Comparison of ENCODE assay signal across 16 mouse cellular contexts in the genomic region with DNA sequence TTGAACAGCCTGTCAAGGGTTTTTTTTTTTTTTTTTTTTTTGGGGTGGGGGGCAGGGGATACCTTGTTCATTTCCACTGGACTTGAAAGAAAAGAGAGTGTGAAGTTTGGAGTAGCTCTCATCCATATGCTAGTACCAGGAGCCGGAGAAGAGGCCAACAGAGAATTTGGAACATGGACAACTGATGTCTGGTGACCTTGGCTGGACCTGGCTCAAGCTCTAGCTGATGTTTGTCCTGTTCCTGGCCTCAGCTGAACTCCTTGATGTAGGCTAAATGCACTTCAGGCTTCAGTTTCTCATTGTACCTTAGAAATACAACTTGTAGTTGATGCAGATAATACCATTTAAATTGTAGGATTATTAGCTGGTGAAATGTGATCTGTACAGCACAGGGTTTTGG. TPM values are rescaled to one million over a fixed set of nuclear protein-coding genes. Genes with fewer than 3 reads are reported as not detected.
DNase-seq lines count a peak whose midpoint lies in the region; ATAC-seq lines count a peak whose summit lies in the region.
"Had no signal": no experiment of that assay in that cellular context is flagged by ENCODE, and none has a peak within 500 bp of the region (broad histone marks: within the 10 kb centered on the region; RNA-seq: fewer than 3 reads in every experiment).

No protein-coding gene starts in this region.

- peak; percentile 50 for DNase-seq in adrenal gland, adult 2 months
- DNase-seq in adrenal gland, postnatal 25 days: no peak
- peak; percentile 65 to 71 for DNase-seq in heart, adult 18-20 months
- peak; percentile 45 for DNase-seq in adrenal gland, postnatal 10 days
- DNase-seq in heart, postnatal 10 days: peak; percentile 56 to 72
- DNase-seq in thymus, adult 18-20 months: no peak
- DNase-seq in layer of hippocampus, postnatal 14 days (ENCODE audit: low spot score in 2 of 2): no peak
- DNase-seq: kidney, adult 11 months; lung, postnatal 10 days; right cerebral cortex, postnatal 25 days had no signal

- H3K4me1 ChIP-seq in heart, embryonic 11.5 days (ENCODE audit: control insufficient read depth, insufficient read depth, low read length): peaks cover 11% of the 10 kb centered on the region; the same call in 1 of the 2 replicates
- H3K4me1 ChIP-seq: forebrain, embryonic 12.5 days; limb, embryonic 13.5 days; liver, embryonic 15.5 days had no signal

- no peaks in the 10 kb centered on the region for H3K9me3 ChIP-seq in heart, embryonic 11.5 days (replicated peaks; ENCODE audit: control insufficient read depth, low read length)
- H3K9me3 ChIP-seq: forebrain, embryonic 12.5 days; limb, embryonic 13.5 days; liver, embryonic 15.5 days had no signal

- intact Hi-C loops in heart, postnatal 10 days (cut with DNase I): no loop called here

- WGBS in heart, embryonic 11.5 days (ENCODE audit: insufficient replicate concordance): 71% methylated on average over 1 of the region's 1 CpGs

- H3K27me3 ChIP-seq in heart, embryonic 11.5 days (ENCODE audit: control insufficient read depth, insufficient read depth, low read length): no peaks in the 10 kb centered on the region
- H3K27me3 ChIP-seq: forebrain, embryonic 12.5 days; limb, embryonic 13.5 days; liver, embryonic 15.5 days had no signal

- ATAC-seq in heart, embryonic 11.5 days (replicated peaks; ENCODE audit: insufficient number of reproducible peaks, low FRiP score, low TSS enrichment): no peak
- ATAC-seq: hindbrain, postnatal 0 days had no signal

- no peak overlapping the region for H3K4me3 ChIP-seq in heart, embryonic 11.5 days (ENCODE audit: low read depth, low read length)
- H3K4me3 ChIP-seq: forebrain, embryonic 12.5 days; limb, embryonic 13.5 days; liver, embryonic 15.5 days had no signal

- no peak overlapping the region for H3K27ac ChIP-seq in heart, embryonic 11.5 days (ENCODE audit: low read depth, low read length)
- H3K27ac ChIP-seq: forebrain, embryonic 12.5 days; hindbrain, postnatal 0 days; kidney, postnatal 0 days; limb, embryonic 13.5 days; liver, embryonic 15.5 days had no signal

- H3K9ac ChIP-seq in heart, embryonic 11.5 days (ENCODE audit: low read depth, low read length): no peak overlapping the region
- H3K9ac ChIP-seq: forebrain, embryonic 12.5 days; limb, embryonic 13.5 days; liver, embryonic 15.5 days had no signal

- H3K36me3 ChIP-seq in heart, embryonic 11.5 days (ENCODE audit: control insufficient read depth, insufficient read depth, low read length): no peaks in the 10 kb centered on the region
- H3K36me3 ChIP-seq: forebrain, embryonic 12.5 days; limb, embryonic 13.5 days; liver, embryonic 15.5 days had no signal

- no peak overlapping the region for H3K4me2 ChIP-seq in heart, embryonic 11.5 days
- H3K4me2 ChIP-seq: forebrain, embryonic 12.5 days; limb, embryonic 13.5 days; liver, embryonic 15.5 days had no signal

RNA-seq across cellular contexts. Expression of a gene that starts 56.5 kb away (rescaled TPM):
- total RNA-seq in adrenal gland, adult 2 months (2021): 10 to 100 TPM; 66.5 to 85.6 TPM
- 53.3 and 66.6 TPM in 2 replicates for polyA plus RNA-seq in adrenal gland, adult 2 months (2012; rRNA removed)
- 68.1 and 90.9 TPM in 2 replicates for total RNA-seq in adrenal gland, postnatal 25 days (2021)
- total RNA-seq in heart, adult 18-20 months (2021): 10 to 100 TPM; 97.1 to 99.3 TPM
- 63.3 and 79.0 TPM in 2 replicates for polyA plus RNA-seq in heart, embryonic 11.5 days (2014; fragmentation: Nextera tagmentation; extraction: Ambion mirVana)
- 10 to 100 TPM; 66.8 to 82.4 TPM for total RNA-seq in adrenal gland, postnatal 10 days (2021)
- total RNA-seq in heart, postnatal 10 days (2021): 100 to 1,000 TPM; 135 to 136 TPM
- total RNA-seq in layer of hippocampus, postnatal 14 days (2021): 100 to 1,000 TPM; 249 to 275 TPM

Comparison
In these comparisons a context has a peak if more than half of its experiments do, and no peak if none do; other contexts are left out.
1. DNase-seq: peak in adrenal gland, adult 2 months (single experiment), heart, adult 18-20 months (2 of 2), adrenal gland, postnatal 10 days (single experiment) and heart, postnatal 10 days (2 of 2); none in adrenal gland, postnatal 25 days (single experiment), thymus, adult 18-20 months (0 of 2) and layer of hippocampus, postnatal 14 days (0 of 2).